ENCODE assay signal across 17 mouse cellular contexts in the genomic region with DNA sequence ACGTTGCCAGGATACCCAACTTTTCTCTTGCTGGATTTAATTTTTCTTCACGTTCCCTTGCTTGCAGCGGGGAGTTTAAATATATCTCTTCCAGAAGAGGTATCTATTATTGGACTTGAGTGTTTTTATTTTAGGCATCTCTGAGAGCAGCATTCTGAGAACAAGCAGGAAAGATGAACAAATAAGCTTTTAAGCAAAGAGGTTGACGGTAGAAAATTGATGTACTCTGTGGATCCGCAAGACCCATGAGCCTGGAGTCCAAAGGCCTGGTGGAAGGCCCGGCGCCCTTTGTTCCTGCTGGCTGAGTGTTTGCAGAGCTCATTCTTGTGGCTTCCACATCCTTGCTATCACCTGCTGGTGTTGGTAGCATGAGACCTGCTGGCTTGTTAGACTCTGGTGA.
DNase-seq lines count a peak whose midpoint lies in the region; ATAC-seq lines count a peak whose summit lies in the region.
"Had no signal": no experiment of that assay in that cellular context is flagged by ENCODE, and none has a peak within 500 bp of the region (broad histone marks: within the 10 kb centered on the region; RNA-seq: fewer than 3 reads in every experiment).

No protein-coding gene starts in this region.

- peak; percentile 43 for DNase-seq in kidney, adult 9 months
- DNase-seq in kidney, adult 18-20 months: no peak
- DNase-seq in right cerebral cortex, adult 2 months (ENCODE audit: low spot score in 2 of 2): peak; percentile 54 to 61
- no peak for DNase-seq in right cerebral cortex, postnatal 14 days
- peak; percentile 50 for DNase-seq in yolk sac, embryonic 10.5 days (ENCODE audit: low spot score)
- no peak for DNase-seq in thymus, postnatal 25 days
- DNase-seq: adrenal gland, postnatal 14 days; gastrocnemius, postnatal 25 days; liver, embryonic 13.5 days had no signal

- ATAC-seq in heart, embryonic 14.5 days (ENCODE audit: insufficient number of reproducible peaks, insufficient read depth, low FRiP score, low read depth): no peak
- ATAC-seq: CD4-positive, CD25-positive, alpha-beta regulatory T cell, adult 4 months; forebrain, embryonic 13.5 days; lung, postnatal 0 days had no signal

- no peaks in the 10 kb centered on the region for H3K27me3 ChIP-seq in heart, embryonic 14.5 days (ENCODE audit: control insufficient read depth, insufficient read depth, low read length)
- H3K27me3 ChIP-seq: embryonic facial prominence, embryonic 15.5 days; forebrain, embryonic 13.5 days; liver, embryonic 13.5 days; megakaryocyte, embryonic 14.5 days had no signal

- no peaks in the 10 kb centered on the region for H3K9me3 ChIP-seq in heart, embryonic 14.5 days (ENCODE audit: control insufficient read depth, low read length)
- H3K9me3 ChIP-seq: embryonic facial prominence, embryonic 15.5 days; forebrain, embryonic 13.5 days; liver, embryonic 13.5 days had no signal

- peak overlapping the region in 1 of 2 experiments; percentile 0; a peak in 1 of 4 replicates for H3K27ac ChIP-seq in heart, embryonic 14.5 days (replicated peaks in 1 of 2; ENCODE audit: control insufficient read depth in 1 of 2, insufficient read depth in 1 of 2, low read depth in 2 of 2, low read length in 2 of 2)
- H3K27ac ChIP-seq: embryonic facial prominence, embryonic 15.5 days; forebrain, embryonic 13.5 days; hindbrain, embryonic 14.5 days; kidney, postnatal 0 days; liver, embryonic 13.5 days had no signal

- peak overlapping the region; percentile 4; the same call in 1 of the 2 replicates for H3K4me2 ChIP-seq in heart, embryonic 14.5 days (ENCODE audit: low read length)
- H3K4me2 ChIP-seq: embryonic facial prominence, embryonic 15.5 days; forebrain, embryonic 13.5 days; hindbrain, embryonic 14.5 days; liver, embryonic 13.5 days had no signal

- peaks cover 5 to 7% of the 10 kb centered on the region in 2 experiments; a peak in 3 of 4 replicates for H3K4me1 ChIP-seq in heart, embryonic 14.5 days (ENCODE audit: control insufficient read depth in 2 of 2, insufficient read depth in 2 of 2, low read length in 2 of 2)
- H3K4me1 ChIP-seq: embryonic facial prominence, embryonic 15.5 days; liver, embryonic 13.5 days; megakaryocyte, embryonic 14.5 days had no signal

- no peaks in the 10 kb centered on the region for H3K36me3 ChIP-seq in heart, embryonic 14.5 days (ENCODE audit: control insufficient read depth, insufficient read depth, low read length)
- H3K36me3 ChIP-seq: embryonic facial prominence, embryonic 15.5 days; liver, embryonic 13.5 days had no signal

- no peak overlapping the region for H3K4me3 ChIP-seq in heart, embryonic 14.5 days (ENCODE audit: control insufficient read depth in 1 of 2, insufficient read depth in 1 of 2, low read depth in 1 of 2, low read length in 2 of 2)
- H3K4me3 ChIP-seq: embryonic facial prominence, embryonic 15.5 days; forebrain, embryonic 13.5 days; liver, embryonic 13.5 days; megakaryocyte, embryonic 14.5 days had no signal

- no peak overlapping the region for H3K9ac ChIP-seq in heart, embryonic 14.5 days (ENCODE audit: low read length)
- H3K9ac ChIP-seq: embryonic facial prominence, embryonic 15.5 days; forebrain, embryonic 13.5 days; hindbrain, embryonic 14.5 days; liver, embryonic 13.5 days had no signal

- 38% methylated on average over 7 of the region's 7 CpGs for WGBS in heart, embryonic 14.5 days

Comparison
In these comparisons a context has a peak if more than half of its experiments do, and no peak if none do; other contexts are left out.
1. DNase-seq: peak in kidney, adult 9 months (single experiment), right cerebral cortex, adult 2 months (2 of 2) and yolk sac, embryonic 10.5 days (single experiment); none in kidney, adult 18-20 months (single experiment), right cerebral cortex, postnatal 14 days (single experiment) and thymus, postnatal 25 days (single experiment).